Mouse (Mus musculus) hindbrain, embryonic 14.5 days (tissue): Measurements from ENCODE around the gene Ciao2a. TPM values are rescaled to one million over a fixed set of nuclear protein-coding genes. Genes with fewer than 3 reads are reported as not detected.

Experiments used
- ATAC-seq: fragments of 200-750 bp; cut with Nextera tagmentation; 2 replicates; pipeline ENCODE4 v1.8.0; 2017; ENCODE audit warnings: moderate number of reproducible peaks, mild to moderate bottlenecking, moderate TSS enrichment, moderate library complexity; ENCODE audit not compliant: low FRiP score
- DNase-seq: peaks from one replicate; pipeline ENCODE4 v3.0.0-alpha.2; 2015; ENCODE audit warnings: low spot score
- H3K27ac ChIP-seq: fragments of 300-500 bp; sonication (generic); 2 replicates; pipeline ENCODE4 v1.5.1; 2014; ENCODE audit warnings: mild to moderate bottlenecking, moderate library complexity
- H3K27me3 ChIP-seq: fragments of 300-500 bp; sonication (generic); 2 replicates; pipeline ENCODE4 v1.6.1; 2014; ENCODE audit warnings: mild to moderate bottlenecking, low read length, mixed read lengths; ENCODE audit not compliant: control insufficient read depth, insufficient read depth
- H3K36me3 ChIP-seq: fragments of 300-500 bp; sonication (generic); replicated peaks from 2 replicates; pipeline ENCODE4 v1.6.1; 2014; ENCODE audit not compliant: control insufficient read depth, insufficient read depth
- H3K4me1 ChIP-seq: fragments of 300-500 bp; sonication (generic); replicated peaks from 2 replicates; pipeline ENCODE4 v1.6.1; 2014; ENCODE audit warnings: antibody characterized with exemption, low read length, mixed read lengths; ENCODE audit not compliant: control insufficient read depth, insufficient read depth
- H3K4me2 ChIP-seq: fragments of 300-500 bp; sonication (generic); replicated peaks from 2 replicates; pipeline ENCODE4 v1.6.1; 2014; ENCODE audit warnings: mild to moderate bottlenecking, moderate library complexity
- H3K4me3 ChIP-seq: fragments of 300-500 bp; sonication (generic); replicated peaks from 2 replicates; pipeline ENCODE4 v1.5.1; 2014; ENCODE audit warnings: mild to moderate bottlenecking, low read length
- H3K9ac ChIP-seq: fragments of 300-500 bp; sonication (generic); 2 replicates; pipeline ENCODE4 v1.6.1; 2014
- H3K9me3 ChIP-seq: fragments of 300-500 bp; sonication (generic); 2 replicates; pipeline ENCODE4 v1.6.1; 2016; ENCODE audit warnings: low read length; ENCODE audit not compliant: control insufficient read depth
- WGBS: fragments of 180-500 bp; shearing (Covaris S2); extraction: QIAGEN DNeasy Blood & Tissue Kit; methylation state at CpG from one replicate; pipeline ENCODE4 v1.1.7; 2014; 5-methylcytosine and 5-hydroxymethylcytosine counted together
- polyA plus RNA-seq: library from polyadenylated mRNA; unstranded; fragments of >200 nt; fragmentation: Nextera tagmentation; extraction: Ambion mirVana; gene quantifications from 2 replicates; pipeline ENCODE4 v1.2.1, GENCODE M21; 2014

Ciao2a gene
- polyA plus RNA-seq, 1 experiment from 2014 or later: 72.2 TPM

DNA sequence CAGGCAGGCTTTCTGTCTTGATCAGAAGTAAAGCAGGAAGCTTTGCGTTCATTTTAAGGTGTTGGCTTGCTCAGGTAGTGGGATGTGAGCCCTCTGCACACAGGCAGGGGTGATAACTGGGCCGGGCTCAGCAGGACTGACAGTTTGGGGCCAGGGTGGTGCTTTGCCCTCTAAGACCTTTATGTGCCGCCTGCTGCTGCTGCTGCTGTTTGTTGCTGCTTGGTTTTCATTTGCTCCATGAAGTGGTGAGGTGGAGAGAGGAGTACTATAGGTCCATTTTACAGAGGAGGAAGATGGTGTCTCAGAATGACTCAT, 56.2 kb downstream of the Ciao2a start:
- DNase-seq (no peak), ATAC-seq (no peak)
- H3K4me1 ChIP-seq: no peaks in the 10 kb centered on the region

DNA sequence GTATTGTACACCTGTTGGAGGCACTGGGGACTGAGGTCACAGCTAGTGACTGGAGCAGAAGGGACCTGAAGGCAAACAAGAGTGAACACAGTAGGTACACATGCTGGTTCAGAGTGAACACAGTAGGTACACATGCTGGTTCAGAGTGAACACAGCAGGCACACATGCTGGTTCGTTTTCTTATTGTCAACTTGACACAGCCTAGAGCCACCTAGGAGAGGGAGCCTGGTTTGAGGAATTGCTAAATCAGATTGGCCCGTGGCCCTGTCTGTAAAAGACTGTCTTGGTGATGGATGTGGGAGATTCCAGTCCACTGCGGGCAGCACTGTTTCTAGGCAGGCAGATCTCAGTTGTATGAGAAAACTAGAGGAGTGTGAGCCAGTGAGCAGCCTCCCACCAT, 56.6 kb downstream of the Ciao2a start:
- DNase-seq: no peak
- Histone ChIP-seq H3K27ac (no peak overlapping the region), H3K36me3 (no peaks in the 10 kb centered on the region), H3K9ac (no peak overlapping the region), H3K27me3 (no peaks in the 10 kb centered on the region), H3K4me2 (no peak overlapping the region), H3K4me1 (no peaks in the 10 kb centered on the region), H3K9me3 (no peaks in the 10 kb centered on the region), H3K4me3 (no peak overlapping the region)
- 69% methylated on average over 3 of the region's 3 CpGs for WGBS
- no peak for ATAC-seq

More for the DNA sequence above, 56.2 kb downstream of the Ciao2a start:
- Histone ChIP-seq H3K36me3 (no peaks in the 10 kb centered on the region), H3K9me3 (no peaks in the 10 kb centered on the region), H3K4me2 (no peak overlapping the region), H3K27ac (no peak overlapping the region), H3K4me3 (no peak overlapping the region), H3K27me3 (no peaks in the 10 kb centered on the region), H3K9ac (no peak overlapping the region)
- WGBS: 89% methylated on average over 3 of the region's 3 CpGs

DNA sequence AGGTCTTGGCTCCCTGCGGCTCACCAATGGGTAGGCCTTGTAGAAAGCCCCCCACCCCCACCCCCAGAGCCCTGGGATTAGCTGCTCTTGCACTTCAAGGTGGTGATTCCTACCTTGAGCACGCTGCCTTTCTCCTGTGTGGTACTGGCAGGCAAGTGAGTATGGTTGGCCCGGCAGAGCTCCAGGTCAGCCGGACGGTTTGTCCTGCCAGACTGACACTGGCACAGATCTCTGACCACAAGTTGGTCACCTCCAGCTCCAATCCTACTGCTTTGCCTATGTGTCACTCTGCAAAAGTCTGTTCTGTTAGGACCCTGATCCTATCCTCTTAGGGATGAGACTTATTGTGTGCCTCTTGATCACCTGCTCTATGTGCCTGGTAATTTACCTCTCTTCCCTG, 58.2 kb downstream of the Ciao2a start:
- WGBS: 67% methylated on average over 5 of the region's 5 CpGs
- H3K9ac ChIP-seq: no peak overlapping the region
- no peaks in the 10 kb centered on the region for H3K27me3 ChIP-seq
- no peaks in the 10 kb centered on the region for H3K4me1 ChIP-seq
- H3K9me3 ChIP-seq: no peaks in the 10 kb centered on the region
- DNase-seq (no peak), ATAC-seq (no peak)
- no peak overlapping the region for H3K4me2 ChIP-seq
- no peak overlapping the region for H3K27ac ChIP-seq
- H3K36me3 ChIP-seq: no peaks in the 10 kb centered on the region
- no peak overlapping the region for H3K4me3 ChIP-seq

DNA sequence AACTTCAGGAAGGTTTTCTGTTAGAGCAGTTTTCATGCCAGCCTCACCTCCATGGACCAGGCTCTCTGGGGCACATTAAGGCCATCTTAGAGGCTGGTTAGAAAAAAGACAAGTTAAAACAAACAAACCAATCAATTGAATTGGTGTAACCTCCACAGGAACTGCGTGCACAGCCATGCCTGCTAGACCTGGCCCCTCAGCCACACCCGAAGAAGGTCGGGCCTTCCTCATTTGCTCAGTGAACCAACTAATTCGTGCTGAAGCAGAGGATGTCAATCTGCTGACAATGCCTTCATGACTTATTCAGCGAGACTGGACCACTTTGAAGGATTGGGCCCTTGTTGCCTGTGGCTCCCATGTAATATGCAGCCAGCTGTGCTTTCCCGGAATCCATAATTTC, 60.0 kb downstream of the Ciao2a start:
- ATAC-seq (no peak), DNase-seq (no peak)
- H3K9ac ChIP-seq: no peak overlapping the region
- no peak overlapping the region for H3K4me3 ChIP-seq
- H3K4me1 ChIP-seq: no peaks in the 10 kb centered on the region
- 10% methylated on average over 6 of the region's 6 CpGs for WGBS
- no peak overlapping the region for H3K4me2 ChIP-seq
- H3K36me3 ChIP-seq: no peaks in the 10 kb centered on the region
- no peaks in the 10 kb centered on the region for H3K9me3 ChIP-seq
- no peak overlapping the region for H3K27ac ChIP-seq
- no peaks in the 10 kb centered on the region for H3K27me3 ChIP-seq

Other genes starting within 250 kb of the Ciao2a start
- 18.1 and 18.3 TPM in 2 replicates for gene Pclaf, start 236.4 kb upstream of the Ciao2a start, polyA plus RNA-seq
- gene Trip4, start 217.8 kb upstream of the Ciao2a start, polyA plus RNA-seq: 35.5 and 36.7 TPM in 2 replicates
- gene Csnk1g1, start 217.7 kb upstream of the Ciao2a start, polyA plus RNA-seq: 23.6 and 28.9 TPM in 2 replicates
- 364 and 387 TPM in 2 replicates for gene Ppib, start 66.4 kb upstream of the Ciao2a start, polyA plus RNA-seq
- gene Snx22, start 56.9 kb upstream of the Ciao2a start, polyA plus RNA-seq: 9.0 TPM in 2 replicates
- 75.9 and 77.0 TPM in 2 replicates for gene Snx1, start within 50 bp of the Ciao2a start, polyA plus RNA-seq
- 0.59 and 0.80 TPM in 2 replicates for gene Dapk2, start 31.6 kb downstream of the Ciao2a start, polyA plus RNA-seq
- gene Herc1, start 223.8 kb downstream of the Ciao2a start, polyA plus RNA-seq: 53.2 and 54.7 TPM in 2 replicates